Mouse (Mus musculus): Measurements from ENCODE around the gene Cd300e. TPM values are rescaled to one million over a fixed set of nuclear protein-coding genes. Genes with fewer than 3 reads are reported as not detected.

The Cd300e gene
- polyA plus RNA-seq, 1 experiment from 2014 or later, result not detected

DNA sequence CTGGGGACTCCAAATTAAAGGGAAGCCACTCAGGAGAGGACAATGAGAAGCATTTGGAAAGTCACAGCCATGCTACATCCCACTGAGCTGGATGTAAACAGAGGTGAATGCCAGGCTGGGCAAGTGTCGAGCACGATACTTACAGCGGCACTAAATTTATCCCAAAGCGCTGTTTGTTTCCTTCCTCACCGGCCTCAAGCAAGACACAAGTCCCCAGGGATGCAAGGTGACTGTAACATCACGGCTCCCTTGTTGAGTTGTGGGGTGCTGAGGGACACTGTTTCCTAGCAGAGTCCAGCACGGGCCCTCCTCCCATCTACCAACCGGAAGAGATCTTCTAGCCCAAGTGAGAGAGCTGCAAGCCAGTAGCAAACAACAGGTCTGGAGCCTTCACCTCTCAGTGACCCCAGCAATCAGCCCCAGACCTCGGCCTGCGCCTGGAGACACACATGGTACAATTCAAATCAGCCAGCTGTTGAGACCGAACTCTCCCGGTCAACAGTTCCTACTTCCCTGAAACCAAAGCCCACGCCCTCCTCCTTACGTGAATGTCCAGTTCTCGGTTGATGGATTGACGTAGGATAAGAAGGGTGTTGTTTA, 37.4 kb upstream of the Cd300e start:
- ATAC-seq (ENCODE audit: low read depth), result no peak
- no peaks in the 10 kb centered on the region for H3K27me3 ChIP-seq
- 56% methylated on average over 16 of the region's 16 CpGs for WGBS

DNA sequence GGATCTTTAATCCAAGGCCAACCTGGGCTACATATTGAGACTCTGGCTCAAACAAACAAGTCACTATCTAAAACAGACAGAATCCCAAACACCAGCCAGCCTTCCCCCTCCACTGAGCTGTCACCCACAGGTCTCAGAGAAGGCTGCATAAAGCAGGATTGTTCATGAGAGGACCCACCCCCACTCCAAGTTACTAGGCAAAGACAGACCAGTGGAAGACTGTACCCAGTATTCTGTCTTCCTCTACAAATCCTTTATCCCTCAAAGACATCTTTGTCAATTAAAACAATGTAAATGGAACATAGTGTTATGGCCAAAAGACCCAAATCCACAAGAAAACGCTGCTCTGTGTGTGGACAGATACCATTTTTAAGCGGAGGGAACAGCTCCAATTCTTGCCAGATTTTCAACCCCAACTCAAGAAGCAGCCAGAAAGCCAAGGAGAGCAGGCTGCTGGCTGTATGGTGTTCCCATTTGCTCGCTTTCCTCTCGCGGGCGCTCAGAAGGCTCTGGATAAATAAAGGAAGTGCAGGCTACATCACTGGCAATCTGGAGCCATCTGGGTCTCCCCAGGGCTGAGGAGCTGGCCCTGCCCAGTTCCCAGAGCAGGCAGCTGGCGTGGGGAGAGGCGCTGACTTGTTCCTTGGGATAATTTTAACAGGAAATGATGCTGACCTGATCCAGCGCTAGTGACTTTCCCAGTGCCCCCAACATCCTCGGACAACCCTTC, 36.4 kb upstream of the Cd300e start:
- Histone ChIP-seq H3K4me1 (replicated peaks) (peaks cover 14% of the 10 kb centered on the region), H3K27ac (replicated peaks) (no peak overlapping the region), H3K9me3 (0 out of 2 replicates have a peak, but pooled peaks cover 2% of the 10 kb centered on the region), H3K36me3 (no peaks in the 10 kb centered on the region), H3K4me2 (no peak overlapping the region), H3K4me3 (no peak overlapping the region), H3K9ac (no peak overlapping the region), H3K27me3 (no peaks in the 10 kb centered on the region)
- no peak for ATAC-seq (ENCODE audit: low read depth)
- WGBS, result 62% methylated on average over 10 of the region's 10 CpGs

More for the DNA sequence above, 37.4 kb upstream of the Cd300e start:
- no peak overlapping the region for H3K4me3 ChIP-seq
- peaks cover 14% of the 10 kb centered on the region for H3K4me1 ChIP-seq (replicated peaks)
- no peaks in the 10 kb centered on the region for H3K9me3 ChIP-seq
- H3K4me2 ChIP-seq, result no peak overlapping the region
- H3K9ac ChIP-seq, result no peak overlapping the region
- no peaks in the 10 kb centered on the region for H3K36me3 ChIP-seq
- no peak overlapping the region for H3K27ac ChIP-seq (replicated peaks)

DNA sequence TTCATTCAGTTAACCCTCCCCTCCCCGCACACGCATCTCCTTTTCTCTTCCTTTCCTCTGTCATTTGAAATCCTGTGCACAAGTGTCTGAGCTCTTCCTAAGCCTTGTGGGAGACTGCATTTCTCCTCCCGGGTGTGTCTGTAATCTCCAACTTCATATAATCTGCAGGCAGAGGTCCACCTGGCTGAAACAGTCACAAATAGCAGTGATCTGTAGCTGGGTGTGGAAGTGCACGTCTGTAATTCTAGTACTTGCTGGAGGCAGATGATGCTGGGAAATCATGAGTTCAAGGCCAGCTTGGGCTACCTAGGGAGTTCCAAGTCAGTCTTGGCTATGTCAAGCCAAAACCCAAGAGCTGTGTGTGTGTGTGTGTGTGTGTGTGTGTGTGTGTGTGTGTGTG, 30.2 kb upstream of the Cd300e start:
- 18% methylated on average over 4 of the region's 4 CpGs for WGBS
- H3K4me3 ChIP-seq, result peak overlapping the region; percentile 23; the same call in 1 of the 2 replicates
- H3K4me1 ChIP-seq (replicated peaks), result peaks cover 11% of the 10 kb centered on the region
- peak overlapping the region; percentile 53 for H3K4me2 ChIP-seq
- H3K27ac ChIP-seq (replicated peaks), result no peak overlapping the region
- H3K9ac ChIP-seq, result no peak overlapping the region
- H3K27me3 ChIP-seq, result peaks cover 39% of the 10 kb centered on the region
- H3K9me3 ChIP-seq, result peaks cover 6% of the 10 kb centered on the region; the same call in 1 of the 2 replicates
- ATAC-seq (ENCODE audit: low read depth), result no peak
- H3K36me3 ChIP-seq, result no peaks in the 10 kb centered on the region

DNA sequence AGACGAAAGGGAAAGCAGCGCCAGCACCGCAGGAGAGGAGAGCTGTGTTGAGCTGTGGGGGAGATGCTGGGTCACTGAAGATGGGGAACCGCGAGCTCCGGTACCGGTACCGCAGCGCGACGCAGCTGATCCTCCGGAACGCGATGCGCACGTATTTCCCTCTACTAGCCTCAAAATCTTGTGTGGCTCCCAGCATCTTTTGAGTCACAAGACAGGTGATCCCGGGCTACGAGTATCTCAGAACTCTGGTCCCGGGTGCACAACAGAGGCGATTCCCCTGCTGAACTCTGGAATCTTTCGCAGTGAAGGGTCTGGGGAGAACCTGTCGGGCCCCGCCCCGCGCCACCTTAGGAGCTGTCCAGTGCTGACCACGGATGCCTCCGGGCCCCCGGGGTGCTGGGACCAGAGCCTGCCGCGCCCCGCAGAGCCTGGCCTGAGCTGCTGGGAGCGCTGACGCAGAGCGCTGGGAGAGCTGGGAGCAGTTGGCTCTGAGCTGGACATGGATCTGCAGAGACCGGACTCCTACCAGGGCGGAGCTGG, 29.5 kb upstream of the Cd300e start, which contains the start of gene Rab37:
Gene Rab37 (plus strand): TSS at position 70 of the 540 bp plus-strand sequence.
- H3K4me3 ChIP-seq, result peak within 1 kb of the TSS; percentile 23
- peak within 1 kb of the TSS; percentile 50; the same call in 1 of the 2 replicates for H3K9ac ChIP-seq
- H3K27me3 ChIP-seq, result peaks cover 39% of the 10 kb centered on the region
- 0 out of 2 replicates have a peak, but pooled peaks have one; percentile 27 for ATAC-seq (ENCODE audit: low read depth)
- H3K27ac ChIP-seq (replicated peaks), result no peak within 1 kb of the TSS
- peak within 1 kb of the TSS; percentile 53 for H3K4me2 ChIP-seq
- no peaks in the 10 kb centered on the region for H3K36me3 ChIP-seq
- peaks cover 11% of the 10 kb centered on the region for H3K4me1 ChIP-seq (replicated peaks)
- peaks cover 6% of the 10 kb centered on the region; the same call in 1 of the 2 replicates for H3K9me3 ChIP-seq
- 2% methylated on average over 36 of the region's 36 CpGs for WGBS

DNA sequence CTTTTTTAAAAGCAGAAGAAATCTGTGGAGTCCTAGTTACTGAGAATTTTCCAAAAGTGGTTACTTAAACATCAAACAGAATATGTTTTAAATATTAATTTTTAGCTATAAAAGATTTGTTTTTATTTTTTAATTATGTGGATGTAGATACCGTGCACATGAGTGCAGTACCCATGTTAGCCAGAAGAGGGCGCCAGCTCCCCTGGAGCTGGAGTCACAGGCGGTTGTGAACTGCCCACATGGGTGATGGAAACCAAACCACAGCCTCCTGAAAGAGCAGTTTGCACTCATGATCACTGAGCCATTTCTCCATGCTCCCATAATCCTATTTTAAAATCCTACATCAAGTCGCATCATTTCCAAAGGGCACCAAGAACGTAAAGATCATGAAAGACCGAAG, 27.9 kb upstream of the Cd300e start:
- Histone ChIP-seq H3K36me3 (no peaks in the 10 kb centered on the region), H3K27ac (replicated peaks) (no peak overlapping the region), H3K9ac (no peak overlapping the region), H3K4me3 (no peak overlapping the region), H3K9me3 (peaks cover 6% of the 10 kb centered on the region; the same call in 1 of the 2 replicates), H3K27me3 (peaks cover 39% of the 10 kb centered on the region), H3K4me2 (no peak overlapping the region), H3K4me1 (replicated peaks) (peaks cover 14% of the 10 kb centered on the region)
- no peak for ATAC-seq (ENCODE audit: low read depth)
- 68% methylated on average over 6 of the region's 6 CpGs for WGBS

DNA sequence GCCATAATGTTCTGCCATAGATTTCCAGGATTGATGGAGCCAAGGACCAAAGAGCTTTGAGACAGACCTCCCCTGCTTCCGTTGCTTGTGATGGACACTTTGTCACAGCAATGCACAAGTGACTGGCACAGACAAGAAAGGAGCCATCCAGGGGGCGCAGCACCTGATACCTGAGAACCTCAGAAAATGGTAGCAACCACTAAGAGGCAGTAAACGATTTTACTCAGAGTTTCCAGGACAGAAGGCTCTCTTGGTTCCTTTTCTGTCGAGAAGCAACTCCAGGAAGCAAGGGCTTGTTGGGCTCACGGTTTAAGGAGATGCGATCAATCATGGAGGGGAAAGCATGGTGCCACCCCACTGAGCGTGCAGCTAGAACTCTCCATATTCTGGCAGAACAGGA, 24.2 kb upstream of the Cd300e start:
- 66% methylated on average over 7 of the region's 7 CpGs for WGBS
- Histone ChIP-seq H3K27ac (replicated peaks) (no peak overlapping the region), H3K4me1 (replicated peaks) (peaks cover 19% of the 10 kb centered on the region), H3K9ac (no peak overlapping the region), H3K4me3 (no peak overlapping the region), H3K9me3 (no peaks in the 10 kb centered on the region; the same call in 1 of the 2 replicates), H3K36me3 (no peaks in the 10 kb centered on the region), H3K27me3 (peaks cover 33% of the 10 kb centered on the region), H3K4me2 (no peak overlapping the region)
- ATAC-seq (ENCODE audit: low read depth), result no peak

DNA sequence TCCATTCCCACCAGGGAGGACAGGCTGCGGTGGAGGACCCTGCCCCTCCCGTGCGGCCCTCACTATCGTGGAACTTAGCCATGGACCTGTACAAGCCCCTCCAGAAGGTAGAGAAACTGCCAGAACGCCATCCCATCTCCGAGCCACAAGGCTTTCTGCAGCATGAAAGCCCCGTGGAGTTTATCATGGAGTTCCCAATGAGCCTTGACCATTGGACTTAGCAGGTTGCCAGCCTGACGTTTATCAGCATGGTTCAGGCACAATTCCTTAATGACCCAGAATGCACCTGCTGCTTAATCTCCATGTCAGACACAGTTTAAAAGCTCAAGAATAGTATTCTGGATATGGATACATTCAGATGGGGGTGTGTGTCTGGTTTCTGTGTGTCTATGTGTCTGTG, 23.1 kb upstream of the Cd300e start:
- no peak for ATAC-seq (ENCODE audit: low read depth)
- Histone ChIP-seq H3K4me3 (no peak overlapping the region), H3K9me3 (no peaks in the 10 kb centered on the region; the same call in 1 of the 2 replicates), H3K36me3 (no peaks in the 10 kb centered on the region), H3K27me3 (peaks cover 24% of the 10 kb centered on the region), H3K27ac (replicated peaks) (no peak overlapping the region), H3K4me1 (replicated peaks) (peaks cover 18% of the 10 kb centered on the region), H3K9ac (no peak overlapping the region), H3K4me2 (no peak overlapping the region)
- whole genome bisulfite sequencing, result 49% methylated on average over 8 of the region's 8 CpGs

DNA sequence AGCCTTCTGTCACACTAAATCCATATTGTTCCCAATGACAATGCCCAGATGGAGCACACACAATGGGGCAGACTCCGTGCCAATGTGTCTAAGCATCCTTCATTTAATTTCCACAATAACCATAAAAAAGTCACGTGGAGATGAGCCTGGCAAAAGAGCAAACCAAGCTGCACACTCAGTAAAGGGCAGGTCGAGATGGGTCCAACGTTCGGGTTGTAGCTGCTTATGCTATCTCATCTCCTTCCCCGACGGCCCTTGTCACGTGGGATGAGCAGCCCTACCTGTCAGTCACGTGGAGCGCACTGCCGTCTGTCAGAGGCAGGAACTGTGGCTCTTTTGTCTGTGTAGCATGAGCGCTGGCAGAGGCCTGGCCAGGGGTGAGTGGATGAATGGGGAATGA, 22.6 kb upstream of the Cd300e start:
- Histone ChIP-seq H3K27me3 (peaks cover 21% of the 10 kb centered on the region), H3K36me3 (no peaks in the 10 kb centered on the region), H3K9me3 (no peaks in the 10 kb centered on the region), H3K4me2 (no peak overlapping the region), H3K27ac (replicated peaks) (no peak overlapping the region), H3K4me3 (no peak overlapping the region), H3K4me1 (replicated peaks) (peaks cover 18% of the 10 kb centered on the region), H3K9ac (no peak overlapping the region)
- ATAC-seq (ENCODE audit: low read depth), result no peak
- 21% methylated on average over 12 of the region's 12 CpGs for WGBS

DNA sequence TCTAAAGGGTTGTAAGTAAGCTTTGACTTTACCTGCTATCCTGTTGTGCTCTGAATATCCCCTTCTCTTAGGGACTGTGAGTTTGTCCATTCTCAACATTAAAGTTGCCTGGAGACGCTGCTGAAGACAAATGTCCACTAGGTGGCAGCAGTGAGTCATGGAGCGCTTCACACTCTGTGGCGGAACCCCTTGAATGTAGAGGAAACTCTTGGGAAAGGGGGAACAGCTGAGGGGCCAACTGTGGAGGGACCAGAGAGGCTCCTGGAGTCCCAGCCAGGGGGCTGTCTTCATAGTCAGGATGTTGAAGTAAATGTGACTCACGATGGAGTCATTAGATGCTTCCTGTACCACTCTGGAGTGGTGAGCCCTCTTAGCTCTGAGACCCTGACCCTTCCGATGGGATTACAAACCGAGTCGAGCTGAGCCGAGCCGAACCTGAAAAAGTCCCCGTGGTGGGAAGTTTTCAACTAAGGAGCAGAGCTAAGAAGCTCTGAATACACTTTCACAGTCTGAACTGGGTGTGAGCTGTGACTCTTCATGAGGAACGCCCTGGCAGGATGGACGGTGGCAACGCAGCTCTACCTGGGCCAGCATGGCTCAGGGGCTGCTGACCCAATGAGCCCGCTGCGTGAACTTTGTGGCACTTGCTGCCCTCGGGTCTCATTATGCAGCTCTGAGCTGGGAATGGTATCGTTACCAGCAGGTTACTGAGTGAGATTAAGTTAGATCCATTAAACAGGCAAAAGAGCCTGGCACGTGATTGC, 21.6 kb upstream of the Cd300e start:
- peak; percentile 49; the same call in 1 of the 2 replicates for ATAC-seq (ENCODE audit: low read depth)
- Histone ChIP-seq H3K27me3 (peaks cover 17% of the 10 kb centered on the region; the same call in 1 of the 2 replicates), H3K36me3 (no peaks in the 10 kb centered on the region), H3K27ac (replicated peaks) (no peak overlapping the region), H3K4me2 (no peak overlapping the region), H3K9me3 (no peaks in the 10 kb centered on the region), H3K4me1 (replicated peaks) (peaks cover 18% of the 10 kb centered on the region), H3K4me3 (no peak overlapping the region), H3K9ac (no peak overlapping the region)
- 43% methylated on average over 18 of the region's 18 CpGs for WGBS

DNA sequence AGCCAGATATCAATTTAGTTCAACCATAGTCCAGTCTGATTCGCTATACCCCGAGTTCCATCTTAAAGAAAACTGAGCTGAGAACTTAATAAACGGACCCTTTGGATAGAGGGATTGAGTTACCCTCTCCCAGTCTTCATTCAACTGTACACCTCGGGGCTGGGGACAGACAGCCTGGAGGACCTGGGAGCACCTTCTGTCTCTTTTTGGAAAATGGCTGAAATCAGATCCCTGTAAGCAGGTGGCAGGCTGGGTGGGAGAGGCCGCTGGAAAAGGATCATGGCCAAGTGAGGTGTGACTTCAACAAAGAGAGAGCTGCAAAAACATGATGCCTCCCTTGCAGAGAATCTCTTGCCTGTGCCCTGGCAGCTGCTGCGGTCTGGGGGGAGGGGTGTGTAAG, 20.2 kb upstream of the Cd300e start:
- Histone ChIP-seq H3K4me2 (no peak overlapping the region), H3K9me3 (no peaks in the 10 kb centered on the region), H3K27me3 (peaks cover 17% of the 10 kb centered on the region; the same call in 1 of the 2 replicates), H3K27ac (replicated peaks) (no peak overlapping the region), H3K9ac (no peak overlapping the region), H3K36me3 (no peaks in the 10 kb centered on the region), H3K4me3 (no peak overlapping the region), H3K4me1 (replicated peaks) (peaks cover 18% of the 10 kb centered on the region)
- 77% methylated on average over 6 of the region's 6 CpGs for WGBS
- no peak for ATAC-seq (ENCODE audit: low read depth)

DNA sequence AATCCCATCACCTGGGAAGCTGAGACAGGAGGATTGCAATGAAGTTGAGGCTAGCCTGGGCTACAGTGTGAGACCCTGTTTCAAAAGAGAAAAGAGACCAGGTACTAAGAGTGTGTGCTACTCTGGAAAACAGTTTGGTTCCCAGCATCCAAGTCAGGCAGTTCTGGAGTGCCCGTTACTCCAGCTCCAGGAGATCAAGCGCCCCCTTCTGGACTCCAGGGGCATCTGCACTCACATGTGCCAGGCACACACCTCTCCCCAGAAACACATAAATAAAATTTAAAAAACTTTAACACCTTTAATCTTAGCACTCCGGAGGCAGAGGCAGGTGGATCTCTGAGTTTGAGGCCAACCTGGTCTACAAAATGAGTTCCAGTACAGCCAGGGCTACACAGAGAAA, 19.4 kb upstream of the Cd300e start:
- Histone ChIP-seq H3K36me3 (no peaks in the 10 kb centered on the region), H3K27ac (replicated peaks) (no peak overlapping the region), H3K9me3 (no peaks in the 10 kb centered on the region), H3K9ac (no peak overlapping the region), H3K4me3 (no peak overlapping the region), H3K27me3 (peaks cover 17% of the 10 kb centered on the region; the same call in 1 of the 2 replicates), H3K4me1 (replicated peaks) (peaks cover 18% of the 10 kb centered on the region), H3K4me2 (no peak overlapping the region)
- ATAC-seq (ENCODE audit: low read depth), result no peak
- WGBS, result 65% methylated on average over 3 of the region's 3 CpGs

Data from neural tube, embryonic 13.5 days (tissue).